Mouse (Mus musculus) bone marrow, adult 2 months (tissue): ENCODE measurements around the gene Plin5.

Experiments used
- CTCF ChIP-seq: fragments of 200-500 bp; IDR thresholded peaks from 2 replicates; pipeline ENCODE4 v1.5.1; 2011; ENCODE audit warnings: low read length, control low read depth; ENCODE audit not compliant: control insufficient read depth, insufficient read depth
- POLR2A ChIP-seq: fragments of 200-500 bp; IDR thresholded peaks from 2 replicates; pipeline ENCODE4 v1.6.1; 2011; ENCODE audit warnings: low read depth, mild to moderate bottlenecking, control low read depth, low read length, borderline replicate concordance; ENCODE audit not compliant: control insufficient read depth

DNA sequence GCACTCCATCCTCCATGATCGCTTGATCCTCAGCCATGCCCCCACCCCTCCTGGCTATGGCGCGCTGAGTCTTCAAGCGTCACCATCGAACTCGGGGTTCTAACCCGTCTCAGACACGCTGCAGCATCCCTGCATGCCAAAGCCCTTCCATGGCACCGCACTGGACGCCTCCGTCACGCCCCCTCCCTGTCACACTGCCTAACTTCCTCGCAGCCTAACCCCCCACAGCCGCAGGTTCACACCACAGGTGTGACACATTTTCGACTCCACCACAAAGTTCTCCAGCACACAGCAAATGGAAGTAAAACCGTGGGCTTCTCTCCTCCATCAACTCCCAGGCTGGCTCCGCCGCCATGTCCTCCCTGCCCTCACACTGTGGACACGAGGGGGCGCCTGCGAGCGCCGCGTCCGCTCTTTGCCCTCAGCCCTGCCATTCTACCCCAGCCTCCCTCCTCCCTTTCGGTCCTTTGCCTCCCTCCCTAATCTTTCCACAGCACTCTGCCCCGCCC lies 17.1 kb upstream of the Plin5 start:
- TF ChIP-seq CTCF = peak; percentile 93
- TF ChIP-seq POLR2A = 0 out of 2 replicates have a peak, but pooled peaks have one; percentile 41
